Mouse (Mus musculus) lung, adult 2 months (tissue): ENCODE data around the gene Stx18. TPM values are rescaled to one million over a fixed set of nuclear protein-coding genes. Genes with fewer than 3 reads are reported as not detected.

Experiments
- DNase-seq: peaks from one replicate; pipeline ENCODE4 v3.0.0; 2022
- H3K4me1 ChIP-seq: fragments of 200-500 bp; 2 replicates; pipeline ENCODE4 v1.6.1; 2011; ENCODE audit warnings: low read length; ENCODE audit not compliant: control insufficient read depth, insufficient read depth
- H3K4me3 ChIP-seq: fragments of 200-500 bp; replicated peaks from 2 replicates; pipeline ENCODE3; 2011; ENCODE audit warnings: low read depth, mild to moderate bottlenecking, control low read depth, low read length; ENCODE audit errors: extremely low read depth
- CTCF ChIP-seq: fragments of 200-500 bp; IDR thresholded peaks from 2 replicates; pipeline ENCODE4 v1.5.1; 2011; ENCODE audit warnings: mild to moderate bottlenecking, low read length, control low read depth; ENCODE audit not compliant: insufficient read depth
- POLR2A ChIP-seq: fragments of 200-500 bp; IDR thresholded peaks from 2 replicates; pipeline ENCODE4 v1.6.1; 2011; ENCODE audit warnings: low read depth, mild to moderate bottlenecking, control low read depth, low read length, borderline replicate concordance; ENCODE audit errors: extremely low read depth
- WGBS: fragments of 180-500 bp; shearing (Covaris S2); methylation state at CpG from one replicate; pipeline ENCODE4 v1.1.7; 2018; 5-methylcytosine and 5-hydroxymethylcytosine counted together
- polyA plus RNA-seq: library from polyadenylated mRNA; depleted of rRNA; stranded (reverse); fragments of >200 nt; gene quantifications from 2 replicates; pipeline ENCODE4 v1.2.3, GENCODE M21; 2012

Gene Stx18
- polyA plus RNA-seq, 1 experiment: 17.4 TPM

- H3K4me1 ChIP-seq: peaks cover 2% of the 10 kb centered on the region
- no peak for DNase-seq
- peak overlapping the region; percentile 96 for H3K4me3 ChIP-seq
- no peak for TF ChIP-seq POLR2A
- no peak for TF ChIP-seq CTCF
- WGBS: 13% methylated on average over 9 of the region's 9 CpGs
These were observed 1.3 kb downstream of the Stx18 start for GRCm38 (mm10) chr5:38039796-38040195.

DNA sequence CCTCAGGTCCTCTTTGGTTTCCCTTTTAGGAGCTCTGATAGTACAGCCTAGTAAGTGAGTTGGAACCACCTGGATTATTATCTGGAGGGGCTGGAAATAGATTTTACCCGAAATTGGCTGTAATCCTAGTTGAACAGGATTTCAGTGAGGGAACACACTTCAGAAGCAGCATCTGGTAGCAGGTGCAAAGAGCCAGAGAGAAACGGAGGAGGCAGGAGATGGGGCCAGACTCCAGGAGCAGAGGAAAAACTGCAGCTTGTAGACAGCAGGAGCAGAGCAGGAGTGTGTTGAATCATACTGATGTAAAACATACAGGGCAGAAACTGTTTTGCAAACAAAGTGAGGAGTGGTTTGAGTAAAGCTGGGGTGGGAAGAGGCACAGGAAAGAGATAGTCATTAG is 6.4 kb downstream of the Stx18 start:
- no peak overlapping the region for H3K4me3 ChIP-seq
- no peak for DNase-seq
- TF ChIP-seq POLR2A (no peak), CTCF (no peak)
- H3K4me1 ChIP-seq: no peaks in the 10 kb centered on the region
- 64% methylated on average over 2 of the region's 2 CpGs for WGBS

GRCm38 (mm10) chr5:38048177-38048576 is 9.6 kb downstream of the Stx18 start:
- H3K4me3 ChIP-seq: no peak overlapping the region
- TF ChIP-seq CTCF: no peak
- TF ChIP-seq POLR2A: no peak
- WGBS: 47% methylated on average over 3 of the region's 3 CpGs
- no peaks in the 10 kb centered on the region for H3K4me1 ChIP-seq
- DNase-seq: no peak

DNA sequence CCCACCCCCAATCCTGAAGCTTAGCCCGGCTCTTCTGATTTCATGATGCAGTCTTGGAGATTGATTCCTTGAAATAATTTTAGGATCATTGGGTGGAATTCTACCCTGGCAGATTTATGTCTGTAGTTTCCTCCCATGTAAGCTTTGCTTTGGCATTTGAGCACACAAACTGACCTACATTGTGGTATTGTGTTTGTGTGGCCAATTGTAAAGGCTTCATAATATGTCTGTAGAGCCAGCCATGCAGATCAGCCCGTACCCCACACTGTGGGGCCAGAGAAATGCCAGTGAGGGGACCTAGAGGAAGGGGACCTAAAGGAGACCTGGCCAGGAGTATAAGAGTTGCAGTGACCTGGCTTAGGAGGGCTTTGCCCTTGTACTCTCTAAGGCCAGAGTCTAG is 22.5 kb downstream of the Stx18 start:
- no peak for TF ChIP-seq POLR2A
- TF ChIP-seq CTCF: no peak
- Histone ChIP-seq H3K4me3 (no peak overlapping the region), H3K4me1 (no peaks in the 10 kb centered on the region; the same call in 1 of the 2 replicates)
- WGBS: 77% methylated on average over 2 of the region's 2 CpGs
- DNase-seq: no peak

DNA sequence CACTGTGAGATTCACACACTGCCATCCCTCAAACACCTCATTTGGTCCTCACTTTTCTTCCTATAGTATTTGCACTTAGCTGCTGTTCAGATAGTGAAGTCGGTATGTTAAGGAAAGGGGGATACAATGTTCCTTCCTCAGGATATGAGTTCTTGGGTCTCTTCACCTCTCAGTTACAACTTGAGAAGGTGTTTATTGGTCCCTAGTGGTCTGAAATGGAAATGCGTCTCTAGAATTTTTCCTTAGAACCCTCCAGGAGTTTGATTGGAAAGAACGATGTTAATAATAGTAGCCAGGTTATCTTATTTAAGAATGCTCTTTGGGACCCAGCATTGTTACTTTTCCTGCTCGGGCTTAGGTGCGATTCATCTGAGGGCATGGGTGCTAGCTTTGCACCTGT is 24.2 kb downstream of the Stx18 start:
- no peak for DNase-seq
- Histone ChIP-seq H3K4me3 (no peak overlapping the region), H3K4me1 (no peaks in the 10 kb centered on the region; the same call in 1 of the 2 replicates)
- TF ChIP-seq POLR2A: no peak
- no peak for TF ChIP-seq CTCF
- 30% methylated on average over 5 of the region's 5 CpGs for WGBS

GRCm38 (mm10) chr5:38063339-38063738 is 24.8 kb downstream of the Stx18 start:
- Histone ChIP-seq H3K4me1 (no peaks in the 10 kb centered on the region; the same call in 1 of the 2 replicates), H3K4me3 (no peak overlapping the region)
- TF ChIP-seq POLR2A (no peak), CTCF (no peak)
- WGBS: 71% methylated on average over 5 of the region's 5 CpGs
- DNase-seq: no peak

GRCm38 (mm10) chr5:38064043-38064575 is 25.6 kb downstream of the Stx18 start:
- TF ChIP-seq POLR2A: no peak
- TF ChIP-seq CTCF: no peak
- Histone ChIP-seq H3K4me3 (no peak overlapping the region), H3K4me1 (no peaks in the 10 kb centered on the region; the same call in 1 of the 2 replicates)
- DNase-seq: no peak
- 92% methylated on average over 4 of the region's 4 CpGs for WGBS

- DNase-seq: no peak
- Histone ChIP-seq H3K4me1 (no peaks in the 10 kb centered on the region; the same call in 1 of the 2 replicates), H3K4me3 (no peak overlapping the region)
- TF ChIP-seq CTCF (no peak), POLR2A (no peak)
- 56% methylated on average over 5 of the region's 5 CpGs for WGBS
These were observed 26.2 kb downstream of the Stx18 start for GRCm38 (mm10) chr5:38064701-38065100.

DNA sequence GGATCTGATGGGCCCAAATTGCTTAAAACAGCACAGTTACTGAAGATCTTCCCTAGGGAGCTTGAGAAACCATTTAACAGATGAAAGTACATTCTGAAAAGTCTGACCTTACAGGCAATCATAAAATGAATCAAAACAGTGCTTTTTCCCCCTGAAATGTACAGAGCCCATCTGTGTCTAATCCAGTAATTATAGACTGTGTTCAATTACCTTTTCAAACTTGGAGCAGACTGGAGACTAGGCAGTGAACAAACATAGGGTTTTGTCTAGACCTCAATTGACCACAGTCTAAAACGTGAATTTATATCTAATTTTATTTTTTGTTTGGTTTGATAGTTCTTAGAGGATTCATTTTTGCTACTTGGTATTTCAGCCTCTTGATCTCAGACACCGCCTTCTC is 26.9 kb downstream of the Stx18 start:
- DNase-seq: no peak
- no peak overlapping the region for H3K4me3 ChIP-seq
- H3K4me1 ChIP-seq: no peaks in the 10 kb centered on the region; the same call in 1 of the 2 replicates
- 87% methylated on average over 2 of the region's 2 CpGs for WGBS
- TF ChIP-seq CTCF (no peak), POLR2A (no peak)

GRCm38 (mm10) chr5:38066606-38067005 is 28.1 kb downstream of the Stx18 start:
- no peaks in the 10 kb centered on the region; the same call in 1 of the 2 replicates for H3K4me1 ChIP-seq
- WGBS: 96% methylated on average over 1 of the region's 1 CpGs
- H3K4me3 ChIP-seq: no peak overlapping the region
- TF ChIP-seq CTCF (no peak), POLR2A (no peak)
- no peak for DNase-seq

GRCm38 (mm10) chr5:38076326-38076725 is 37.8 kb downstream of the Stx18 start:
- H3K4me1 ChIP-seq: no peaks in the 10 kb centered on the region; the same call in 1 of the 2 replicates
- TF ChIP-seq CTCF (no peak), POLR2A (no peak)
- 71% methylated on average over 4 of the region's 4 CpGs for WGBS
- H3K4me3 ChIP-seq: no peak overlapping the region
- no peak for DNase-seq
